Mouse (Mus musculus) kidney, postnatal 4 days (tissue): ENCODE measurements around the gene Esrrg.

Source experiments
- DNase-seq, 2 experiments: peaks; one replicate each; pipeline ENCODE4 v3.0.0; 2021; ENCODE audit warnings: mixed read lengths in 2 of 2

The Esrrg gene

DNA sequence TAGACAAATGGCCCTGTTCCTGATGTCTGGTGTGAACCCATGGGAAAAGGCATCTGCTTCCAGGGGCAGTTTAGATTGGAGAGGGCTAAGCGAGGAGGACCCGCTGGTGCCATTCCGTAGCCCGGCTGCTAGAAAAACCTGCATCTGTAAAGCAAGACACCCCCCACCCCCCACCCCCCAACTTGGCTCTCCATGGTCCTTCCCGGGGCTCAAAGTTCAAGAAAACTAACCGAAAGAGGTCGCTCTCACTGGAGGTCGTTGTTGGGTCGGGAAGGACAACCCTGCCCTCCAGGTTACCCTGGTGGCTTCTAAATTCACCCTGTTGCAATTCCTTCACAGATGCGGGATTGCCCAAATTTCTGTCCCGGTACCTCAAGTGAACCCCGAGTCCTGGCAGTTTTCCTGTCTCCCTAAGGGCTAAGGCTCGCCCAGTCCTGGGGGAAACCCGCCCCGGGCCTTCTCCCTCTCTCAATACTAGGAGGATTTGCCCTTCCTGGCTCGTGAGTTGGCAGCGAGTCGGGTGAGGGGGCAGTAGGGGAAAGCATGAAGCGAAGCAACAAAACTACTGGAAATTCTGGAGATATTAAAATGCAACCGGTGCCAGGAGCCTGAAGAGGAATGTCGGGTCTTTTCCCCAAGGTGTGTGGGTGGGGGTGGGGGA is at the start of gene Esrrg:
TSS of gene Esrrg (plus strand) at position 531 of the 661 bp plus-strand sequence.
- peak; percentile 50 to 63 for DNase-seq

DNA sequence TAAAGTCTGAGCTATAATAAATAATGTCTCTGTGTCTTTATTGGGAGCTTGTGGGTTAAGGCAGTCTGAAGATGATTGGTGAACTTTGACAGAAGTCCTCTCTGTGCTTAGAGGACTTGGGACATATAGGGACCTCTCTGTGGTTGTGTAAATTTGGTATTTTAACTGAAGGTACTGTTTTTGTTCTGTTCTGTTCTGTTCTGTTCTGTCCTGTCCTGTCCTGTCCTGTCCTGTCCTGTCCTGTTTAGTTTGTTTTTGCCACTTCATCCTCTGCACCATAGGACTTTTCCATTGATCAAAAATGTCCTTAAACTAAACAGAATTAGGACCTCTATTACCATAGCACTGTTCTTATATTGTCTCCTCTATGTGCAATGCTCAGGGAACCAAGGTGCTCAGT is 24.6 kb upstream of the Esrrg start:
- DNase-seq, result no peak

DNA sequence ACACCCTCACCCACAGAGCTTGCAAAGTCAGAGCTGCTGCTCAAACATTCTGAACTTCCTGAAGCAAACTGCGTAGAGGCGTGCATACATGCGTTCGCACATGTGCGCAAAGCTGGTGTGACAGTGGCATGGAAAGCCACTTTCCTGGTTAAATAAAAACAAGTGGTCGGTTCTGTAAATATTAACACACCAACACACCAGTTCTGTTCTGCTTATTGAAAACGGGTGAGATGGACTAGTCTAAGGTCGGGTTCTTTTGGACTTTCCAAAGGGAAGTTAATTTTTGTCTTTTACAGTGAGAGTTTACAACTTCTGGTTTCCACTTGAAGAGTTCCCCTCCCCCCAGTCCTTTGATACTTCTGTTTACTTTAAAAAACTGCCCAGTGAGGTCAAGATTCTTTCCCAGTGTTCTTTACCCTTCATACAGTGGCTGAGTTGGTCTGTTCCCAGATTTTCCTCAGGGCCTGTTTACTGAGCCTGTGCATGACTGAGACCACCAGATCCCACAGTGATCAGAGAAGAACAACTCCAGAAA is 22.0 kb upstream of the Esrrg start:
- peak in 1 of 2 experiments; percentile 16 for DNase-seq

DNA sequence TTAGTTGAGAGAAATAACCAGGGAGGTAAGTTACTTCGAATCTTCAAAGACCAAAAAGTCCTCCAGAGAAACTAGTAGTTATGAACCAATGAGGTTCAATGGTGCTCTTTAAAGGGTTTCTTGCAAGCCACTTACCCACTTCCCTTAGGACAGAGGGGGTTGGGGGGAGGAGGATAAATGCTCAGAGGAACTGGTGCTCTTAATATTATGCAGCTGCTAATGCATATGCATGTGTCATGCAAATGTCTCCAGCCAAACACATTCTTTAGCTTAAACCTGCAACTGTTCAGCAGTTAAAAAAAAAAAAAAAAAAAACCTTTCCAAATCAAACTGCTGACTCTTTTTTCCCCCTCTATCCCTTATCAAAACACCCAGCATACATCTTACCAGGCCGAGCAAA is 5.6 kb upstream of the Esrrg start:
- no peak for DNase-seq

DNA sequence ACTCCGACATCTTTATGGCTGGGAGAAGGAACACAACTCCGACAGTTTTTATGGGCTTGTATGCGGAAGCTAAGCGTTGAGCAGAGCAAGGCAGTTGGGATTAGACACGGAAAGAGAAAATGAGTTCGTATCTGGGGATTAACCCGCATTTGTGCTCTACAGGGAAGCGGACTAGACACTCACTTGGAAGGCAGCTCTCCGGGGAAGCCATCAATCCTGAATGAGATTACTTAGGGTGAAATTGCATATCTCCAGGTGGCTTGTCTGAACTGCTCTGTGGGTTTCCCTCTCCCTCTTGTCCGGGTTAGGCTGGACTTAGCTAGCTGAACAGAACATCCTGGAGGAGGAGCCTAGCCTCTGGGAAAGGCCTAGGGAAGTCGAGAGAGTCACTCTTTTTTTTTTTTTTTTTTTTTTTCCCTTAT is 4.5 kb upstream of the Esrrg start:
- DNase-seq, result peak; percentile 11 to 33

DNA sequence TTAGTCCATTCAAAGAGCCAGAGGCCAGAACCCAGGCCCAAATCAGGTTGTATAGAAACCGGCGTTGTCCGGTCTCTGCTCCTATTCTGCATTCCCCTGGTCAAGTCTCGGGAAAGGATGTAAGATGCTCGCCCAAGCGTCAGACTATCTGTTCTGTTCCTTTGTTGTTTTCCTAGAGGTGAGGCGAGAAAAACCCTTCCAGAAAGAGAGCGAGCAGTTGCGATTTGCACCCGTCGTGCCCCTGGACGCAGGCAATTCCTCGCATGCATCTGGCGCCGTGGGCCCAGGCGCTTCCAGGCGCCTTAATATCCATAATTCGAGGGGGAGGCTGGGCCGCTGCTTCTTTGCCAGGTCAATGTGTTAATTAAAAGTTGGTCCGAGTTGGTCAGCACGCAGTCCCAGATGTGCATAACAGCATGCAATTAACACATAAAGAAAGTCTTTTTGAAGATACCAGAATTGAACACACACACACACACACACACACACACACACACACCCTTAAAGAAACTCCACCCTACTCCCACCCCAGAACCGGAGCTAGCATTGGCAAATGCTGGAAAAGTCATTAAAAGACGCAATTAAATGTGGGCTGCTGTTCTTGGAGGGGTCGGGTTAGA is 3.8 kb upstream of the Esrrg start:
- peak; percentile 14 to 32 for DNase-seq

DNA sequence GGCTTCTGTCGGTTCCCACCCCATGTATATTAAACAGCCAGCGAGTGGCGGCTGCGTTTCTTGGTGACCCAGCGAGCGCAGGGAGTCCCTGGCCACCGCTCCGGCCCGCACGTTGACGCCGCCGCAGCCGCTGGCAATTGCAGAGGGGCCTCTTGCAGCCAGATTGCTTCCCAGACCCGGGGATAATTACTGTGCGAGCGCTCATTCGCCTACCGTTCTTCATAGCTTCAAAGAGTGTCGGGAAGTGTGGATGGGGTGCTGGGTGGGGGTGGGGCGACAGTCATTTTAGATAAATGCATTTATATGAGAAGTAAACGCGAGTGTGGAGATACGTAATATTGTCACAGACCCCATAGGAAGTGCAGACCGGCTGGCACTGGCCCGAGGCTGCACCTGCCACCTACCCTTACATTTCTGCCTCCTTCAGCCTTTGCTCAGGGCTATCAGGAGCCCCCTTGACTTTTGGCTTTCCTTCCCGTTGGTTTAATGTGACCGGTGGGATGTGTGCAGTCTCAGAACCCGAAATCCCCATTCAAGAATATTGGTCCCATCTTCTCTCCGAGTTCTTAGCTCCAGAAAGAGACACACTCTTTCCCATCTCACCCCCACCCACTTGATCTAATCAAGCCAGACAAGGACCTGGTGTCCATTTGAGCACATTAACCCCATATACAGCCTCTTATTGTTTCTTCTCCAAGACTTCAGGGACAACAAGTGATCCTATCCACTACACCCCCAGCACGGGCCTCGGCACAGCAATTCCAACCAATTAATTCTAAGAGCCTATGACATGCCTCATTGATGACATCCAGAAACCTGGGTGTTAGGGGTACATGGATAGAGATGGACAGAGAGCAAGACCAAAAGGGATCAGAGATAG is 3.0 kb upstream of the Esrrg start:
- DNase-seq, result peak; percentile 31 to 53

DNA sequence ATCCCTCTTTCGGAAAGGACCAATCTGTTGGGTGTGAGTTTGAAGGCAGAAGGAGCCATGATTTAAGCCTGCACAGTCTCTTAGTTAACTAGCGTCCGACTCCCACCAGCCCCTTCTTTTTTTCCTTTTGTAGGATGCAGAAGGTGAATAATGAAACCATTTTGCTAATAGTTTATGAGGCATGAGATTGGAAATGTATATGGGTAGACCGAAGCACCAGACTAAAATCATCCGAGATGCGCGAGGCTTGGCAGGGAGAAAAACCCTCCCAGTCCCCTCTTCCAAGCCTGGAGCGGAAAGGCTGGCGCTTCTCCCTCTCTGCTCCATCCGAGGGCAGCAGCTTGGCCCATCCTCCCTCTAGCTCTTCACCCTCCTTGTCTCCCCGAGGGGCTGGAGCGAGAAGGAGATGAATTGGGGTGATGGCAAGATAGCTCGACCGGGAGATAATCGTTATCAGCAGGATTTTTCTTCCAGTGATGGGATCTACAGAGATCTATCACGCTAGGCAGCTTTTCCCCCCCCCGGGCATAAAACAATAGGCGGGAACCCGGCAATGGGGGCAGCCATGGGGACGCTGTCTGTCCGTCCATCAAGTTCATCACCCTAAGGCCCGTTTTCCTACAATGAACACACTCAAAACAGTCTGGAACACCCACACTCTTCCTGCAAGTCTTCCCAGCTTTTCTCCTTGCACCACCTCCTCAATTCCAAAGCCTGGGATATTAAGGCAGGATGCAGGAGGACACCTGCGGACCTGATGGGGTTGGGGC is 2.1 kb upstream of the Esrrg start:
- DNase-seq, result peak; percentile 10 to 22

DNA sequence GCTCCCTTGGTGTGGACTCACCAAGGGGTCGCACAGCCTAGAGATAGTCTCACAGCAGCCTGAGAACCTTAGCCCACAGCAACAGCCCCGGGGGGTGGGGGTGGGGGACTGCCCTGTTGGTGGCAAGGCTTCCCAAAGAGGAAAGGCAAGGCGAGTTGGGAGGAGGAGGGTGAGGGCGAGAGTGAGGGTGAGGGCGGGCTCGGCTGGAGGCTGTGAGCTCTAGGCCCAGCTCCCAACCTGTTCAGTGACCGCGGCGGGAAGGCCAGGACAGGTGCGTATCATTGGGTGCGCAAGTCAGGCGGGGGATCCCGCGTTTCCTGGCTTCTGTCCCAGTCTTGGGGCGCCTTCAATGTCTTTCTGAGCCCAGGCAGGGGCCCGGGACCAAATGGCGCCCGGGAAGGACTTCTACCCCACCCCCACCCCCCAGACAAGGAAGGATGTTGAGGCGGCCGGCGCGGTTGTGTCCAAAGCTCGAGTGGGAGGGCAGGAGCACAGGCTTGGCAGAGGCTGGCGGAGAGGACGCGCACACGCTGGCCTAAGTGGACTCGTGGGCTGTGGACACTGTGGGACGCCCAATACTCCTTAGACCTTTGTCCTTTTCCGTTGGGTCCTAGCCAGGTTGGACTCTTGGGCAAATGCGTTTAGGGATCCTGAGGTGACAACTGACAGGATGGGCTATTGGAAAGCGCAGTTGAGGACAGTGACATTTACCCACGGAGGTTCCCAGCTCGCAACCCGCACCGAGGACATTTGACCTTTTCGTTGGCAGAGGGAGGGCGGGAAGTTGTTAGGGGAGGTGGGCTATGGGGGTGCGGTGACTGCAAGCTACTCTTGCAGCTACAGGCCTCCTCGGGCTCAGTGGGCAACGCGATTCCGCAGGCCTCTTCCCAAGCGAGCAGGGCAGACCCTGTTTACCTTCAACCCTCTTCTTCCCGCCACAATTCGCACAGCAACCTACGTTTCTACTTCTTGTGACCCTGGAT is 1.2 kb upstream of the Esrrg start:
- peak; percentile 44 to 65 for DNase-seq

DNA sequence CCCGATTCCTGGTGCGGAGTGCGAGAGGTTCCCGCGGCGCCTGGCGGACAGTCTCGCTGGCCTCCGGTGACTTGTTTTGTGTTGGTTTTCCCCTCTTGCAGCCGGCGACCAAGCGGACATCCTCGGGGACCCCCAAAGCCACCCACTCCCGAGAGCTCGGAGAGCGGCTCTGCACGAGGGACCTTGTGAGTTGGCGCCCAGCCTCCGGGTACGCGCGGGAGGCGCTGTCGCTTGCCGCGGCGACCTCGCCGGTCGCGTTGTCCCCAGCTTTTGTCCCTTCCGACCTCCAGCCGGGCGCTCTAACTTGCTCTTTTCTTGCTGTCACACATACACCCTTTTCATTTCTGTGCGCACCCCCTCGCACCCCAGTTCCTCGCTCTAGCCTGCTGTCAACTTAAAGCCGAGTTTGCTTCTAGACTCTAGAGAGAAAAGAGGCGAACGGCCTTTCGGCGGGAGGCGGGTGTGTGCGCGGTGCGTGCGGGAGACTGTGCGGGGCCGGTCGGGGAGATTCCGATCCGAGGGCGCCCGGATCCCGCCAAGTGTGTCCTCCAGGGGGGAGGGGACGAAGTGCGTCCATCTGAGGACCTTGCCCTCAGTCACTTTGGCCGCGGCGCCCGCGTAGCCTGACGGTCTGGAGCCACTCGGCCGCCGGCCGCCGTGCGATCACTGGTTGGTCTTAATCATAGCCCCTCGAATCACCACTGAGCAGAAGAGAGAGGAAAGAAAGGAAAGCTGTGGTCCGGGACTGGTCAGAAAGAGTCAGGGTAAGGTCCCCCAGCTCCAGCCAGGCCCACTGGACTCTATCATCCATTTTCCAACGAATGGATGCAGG is 646 bp downstream of the Esrrg start:
- peak; percentile 64 to 78 for DNase-seq

DNA sequence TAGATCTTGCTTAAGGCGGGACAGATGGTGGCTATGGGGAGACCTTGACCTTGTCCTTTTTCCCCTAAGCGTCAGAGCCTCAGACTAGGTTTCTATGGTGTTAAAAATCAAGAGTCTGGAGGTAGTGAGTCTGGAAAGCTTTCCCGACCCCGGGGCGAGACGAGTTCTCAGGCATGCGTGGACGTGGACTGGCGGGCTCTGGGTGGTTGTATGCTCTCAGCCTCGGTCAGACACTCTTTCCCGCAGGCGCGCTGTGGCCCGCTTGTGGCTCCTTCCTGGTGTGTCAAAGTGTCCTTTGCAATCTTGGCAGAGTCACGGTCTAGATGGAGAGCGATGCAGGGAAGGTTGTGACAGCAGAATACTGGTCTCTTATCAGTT is 1.3 kb downstream of the Esrrg start:
- peak; percentile 32 to 53 for DNase-seq

DNA sequence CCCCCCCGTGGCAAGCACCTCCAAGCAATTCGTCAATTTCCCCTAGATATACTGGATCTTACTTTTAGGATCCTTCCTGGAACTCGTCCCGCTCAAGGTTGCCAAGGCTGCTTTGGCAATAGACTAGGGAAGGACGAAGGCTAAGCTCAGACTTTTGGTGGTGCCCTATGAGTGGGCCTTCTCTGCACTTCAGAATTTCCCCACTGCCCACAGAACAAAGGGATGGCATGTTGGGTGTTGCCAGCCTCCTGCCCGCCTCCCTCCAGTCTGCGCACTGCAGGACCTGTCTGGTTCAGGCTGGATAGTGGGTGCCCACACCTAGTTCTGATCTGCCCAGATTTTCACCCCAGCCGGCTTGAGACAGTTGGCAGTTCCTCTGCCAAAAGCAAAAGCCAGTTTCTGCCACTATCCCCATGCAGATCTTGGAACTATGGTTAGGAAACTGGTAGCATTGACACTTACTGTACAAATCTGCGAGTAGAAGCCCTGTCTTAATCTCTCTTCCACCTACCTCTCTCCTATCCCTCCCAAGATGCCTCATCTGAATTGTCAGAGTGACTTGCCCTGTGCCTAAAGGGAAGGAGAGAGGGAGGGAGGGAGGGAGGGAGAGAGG is 1.9 kb downstream of the Esrrg start:
- peak; percentile 26 to 34 for DNase-seq

DNA sequence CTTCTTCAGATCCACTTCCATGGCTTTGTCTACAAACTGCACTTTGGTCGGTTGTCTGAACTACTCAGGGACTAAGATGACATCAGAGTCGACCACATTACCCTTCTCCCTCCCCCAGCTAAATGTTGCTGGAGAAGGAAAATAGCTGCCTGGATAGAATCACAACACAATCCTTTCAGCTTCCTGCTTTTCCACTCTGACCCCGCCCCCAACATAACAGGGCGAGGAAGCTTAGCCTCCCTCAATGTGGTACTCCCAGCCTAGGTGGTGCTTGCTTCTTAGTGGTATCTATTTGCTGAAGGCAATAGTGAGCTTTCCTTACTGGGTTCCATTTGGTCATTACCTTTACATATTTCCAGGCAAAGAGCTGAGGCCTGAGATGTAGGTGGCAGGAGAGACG is 3.3 kb downstream of the Esrrg start:
- peak; percentile 24 to 53 for DNase-seq

DNA sequence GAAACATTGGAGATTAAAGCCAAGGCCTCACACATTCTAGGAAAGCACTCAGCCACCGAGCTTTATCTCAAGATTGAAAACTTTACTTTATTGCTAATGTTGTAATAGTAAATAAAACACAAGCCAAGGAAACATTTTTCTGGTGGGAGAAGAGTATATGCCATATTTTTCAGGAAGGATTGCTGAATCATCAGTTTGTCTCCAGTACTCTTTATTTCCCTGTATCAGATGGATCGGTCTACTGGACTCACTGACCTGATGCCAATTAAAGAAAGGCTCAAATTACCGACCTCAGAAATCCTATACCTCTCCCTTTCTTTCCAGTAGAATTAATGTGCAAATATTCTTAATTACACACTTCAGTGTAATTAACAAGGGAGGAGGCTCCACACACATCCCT is 4.7 kb downstream of the Esrrg start:
- no peak for DNase-seq

DNA sequence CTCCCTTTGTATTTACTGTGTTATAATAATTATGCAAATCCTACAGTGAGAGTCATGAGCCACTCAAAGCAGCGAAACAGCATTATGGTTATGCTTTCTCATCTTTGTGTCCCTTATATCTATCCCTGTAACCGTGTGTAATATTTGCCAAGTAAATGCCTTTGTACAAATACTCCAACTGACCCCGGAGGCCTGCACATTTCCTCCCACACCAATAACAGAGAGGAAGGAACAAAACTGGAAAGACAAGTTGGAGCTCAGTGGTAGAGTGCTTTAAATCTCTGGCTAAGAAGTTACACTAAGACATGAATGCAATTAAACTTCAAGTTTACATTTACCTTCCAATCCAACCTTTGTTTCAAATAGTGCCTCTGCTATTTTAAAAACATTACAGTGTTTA is 15.4 kb downstream of the Esrrg start:
- DNase-seq, result peak in 1 of 2 experiments; percentile 7

DNA sequence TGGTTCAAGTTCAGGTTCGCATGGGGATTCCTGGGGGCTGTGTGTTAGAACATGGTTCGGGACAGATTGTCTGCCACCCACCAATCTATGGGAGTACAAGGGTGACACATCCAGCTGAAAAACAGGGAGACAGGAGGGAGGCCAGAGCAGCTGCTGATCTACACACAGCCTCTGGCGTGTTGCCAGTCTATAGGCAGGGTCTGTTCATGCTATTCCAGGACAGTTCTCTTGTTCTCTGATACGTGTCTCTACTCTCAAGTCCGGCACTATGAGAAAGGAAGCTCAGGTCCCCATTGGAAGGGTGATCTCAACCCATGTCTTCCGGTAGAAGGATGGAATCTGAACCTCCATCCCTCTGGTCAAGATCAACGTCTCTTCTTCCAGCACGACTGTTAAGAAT is 21.8 kb downstream of the Esrrg start:
- no peak for DNase-seq

DNA sequence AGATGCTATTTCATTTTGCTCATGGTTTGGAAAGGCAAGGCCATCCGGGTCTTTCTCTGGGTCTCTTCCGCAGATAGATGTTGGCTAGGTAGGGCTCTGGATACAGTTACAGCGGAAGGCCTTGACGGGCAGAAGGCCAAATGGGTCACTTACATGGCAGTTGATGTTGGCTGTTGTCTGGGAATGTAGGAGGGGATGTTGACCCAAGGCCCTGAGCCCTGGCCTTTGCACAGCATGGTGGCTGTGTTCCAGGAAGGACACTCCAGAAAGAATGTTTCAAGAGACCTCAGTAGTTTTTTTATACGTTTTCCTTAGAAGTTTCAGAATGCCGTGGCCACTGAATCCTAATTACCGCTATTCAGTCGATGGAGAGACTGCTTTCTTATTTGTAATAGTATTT is 22.9 kb downstream of the Esrrg start:
- DNase-seq, result peak; percentile 46 to 53

DNA sequence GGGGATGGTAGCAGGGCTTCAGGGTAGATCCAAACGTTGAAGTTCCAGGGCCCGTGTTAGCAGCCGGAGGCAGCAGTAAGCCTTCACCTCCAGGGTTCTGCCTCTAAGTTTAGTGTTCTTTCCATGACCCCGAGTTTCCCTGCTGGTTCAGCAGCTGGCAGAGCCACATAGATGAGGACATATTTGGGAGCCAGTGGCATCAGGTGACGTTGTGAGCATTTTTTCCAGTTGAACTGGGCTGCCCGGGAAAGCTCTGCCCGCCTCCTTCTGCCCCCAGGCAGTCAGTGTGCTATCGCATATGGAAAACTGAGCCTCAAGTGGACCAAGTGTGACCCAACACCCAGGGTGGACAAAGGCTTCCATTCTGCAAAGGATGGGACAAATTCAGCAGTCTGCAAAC is 36.7 kb downstream of the Esrrg start:
- DNase-seq, result no peak

DNA sequence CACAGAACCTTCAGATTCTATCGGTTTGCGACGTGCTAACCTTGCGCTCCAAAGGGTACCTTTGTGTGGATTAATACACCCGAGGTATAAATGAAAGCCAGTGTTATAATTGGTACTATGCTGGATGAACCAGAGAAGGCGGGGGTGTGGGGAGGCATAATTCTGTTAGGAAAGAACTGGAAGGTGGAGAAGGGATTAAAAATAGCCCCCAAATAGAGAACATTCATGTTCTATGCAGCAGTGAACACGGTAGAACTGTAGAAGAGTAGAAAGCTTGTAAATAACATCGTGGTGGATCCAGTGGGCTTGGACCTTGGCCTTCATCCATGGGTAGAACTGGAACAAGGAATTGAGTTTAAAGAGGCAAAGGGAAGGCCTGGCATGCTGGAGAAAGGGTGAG is 40.0 kb downstream of the Esrrg start:
- DNase-seq, result no peak

DNA sequence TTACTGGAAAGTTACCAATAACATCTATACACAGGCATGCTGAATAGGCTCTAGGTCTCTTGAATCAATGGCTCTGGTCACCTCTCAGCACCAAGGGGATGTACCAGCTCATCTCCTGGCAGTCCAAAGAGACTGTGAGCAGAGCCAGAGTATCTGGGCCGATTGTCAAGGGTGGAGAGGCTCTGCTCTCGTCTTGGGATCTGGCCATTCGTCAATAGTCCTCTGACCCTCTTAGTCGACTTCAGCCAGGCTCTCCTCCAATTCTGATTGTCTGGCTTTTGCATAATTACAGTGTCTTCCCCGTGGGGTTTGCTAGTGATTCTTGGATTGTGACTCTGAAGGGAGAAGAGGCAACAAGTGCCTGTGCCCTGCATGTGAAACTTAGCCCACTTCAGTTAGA is 41.3 kb downstream of the Esrrg start:
- DNase-seq, result no peak
